Mouse (Mus musculus) thymus, postnatal 36 days (tissue): Measurements from ENCODE around the gene Dna2.
"Not testable (repeated sequence)": the region's sequence is repeated elsewhere in the genome, so short reads cannot be mapped to it uniquely, and the experiment has no call there.

Experiments
- DNase-seq, 2 experiments: peaks; one replicate each; pipeline ENCODE4 v3.0.0; 2022; ENCODE audit warnings: mixed read lengths in 2 of 2

The Dna2 gene

GRCm38 (mm10) chr10:62946738-62947471 is at the start of gene Dna2:
Dna2 (plus strand) TSS chr10:62947026.
- peak; percentile 71 to 81 for DNase-seq

- DNase-seq, result no peak
Observed at GRCm38 (mm10) chr10:62897437-62897836, 49.4 kb upstream of the Dna2 start.

DNA sequence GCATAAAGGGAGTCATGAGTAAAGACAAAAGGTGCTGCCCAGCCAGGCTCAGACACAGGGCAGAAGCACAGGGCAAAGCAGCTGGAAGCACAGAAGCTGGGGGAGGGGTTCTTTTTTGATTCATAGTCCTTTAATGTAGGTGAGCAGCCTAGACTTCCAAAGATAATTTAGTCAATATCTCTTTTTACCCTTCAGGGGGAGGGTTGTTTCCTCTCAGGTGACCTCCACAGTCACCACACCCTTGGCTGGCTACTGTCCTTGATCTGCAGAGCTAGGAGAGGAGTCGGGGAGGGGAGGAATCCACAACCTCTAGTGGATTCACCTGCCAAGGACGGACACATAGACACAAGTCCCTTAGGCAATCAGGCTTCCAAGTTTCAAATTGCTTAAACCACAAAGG is 48.8 kb upstream of the Dna2 start:
- no peak for DNase-seq

DNA sequence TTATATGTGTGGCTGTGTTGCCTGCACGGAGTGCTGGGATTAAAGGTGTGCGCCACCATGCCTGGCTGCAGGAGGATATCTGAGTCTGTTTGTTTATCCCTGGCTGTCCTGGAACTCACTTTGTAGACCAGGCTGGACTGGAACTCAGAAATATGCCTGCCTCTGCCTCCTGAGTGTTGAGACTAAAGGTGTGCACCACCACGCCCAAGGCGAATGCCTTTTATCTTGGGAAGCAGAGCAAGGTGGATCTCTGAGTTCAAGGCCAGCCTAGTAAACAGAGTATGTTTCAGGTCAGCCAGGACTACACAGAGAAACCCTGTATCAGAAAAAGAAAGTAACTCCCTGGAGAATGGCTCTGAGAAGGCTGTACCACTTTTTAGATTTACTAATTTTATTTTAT is 46.7 kb upstream of the Dna2 start:
- no peak for DNase-seq

DNA sequence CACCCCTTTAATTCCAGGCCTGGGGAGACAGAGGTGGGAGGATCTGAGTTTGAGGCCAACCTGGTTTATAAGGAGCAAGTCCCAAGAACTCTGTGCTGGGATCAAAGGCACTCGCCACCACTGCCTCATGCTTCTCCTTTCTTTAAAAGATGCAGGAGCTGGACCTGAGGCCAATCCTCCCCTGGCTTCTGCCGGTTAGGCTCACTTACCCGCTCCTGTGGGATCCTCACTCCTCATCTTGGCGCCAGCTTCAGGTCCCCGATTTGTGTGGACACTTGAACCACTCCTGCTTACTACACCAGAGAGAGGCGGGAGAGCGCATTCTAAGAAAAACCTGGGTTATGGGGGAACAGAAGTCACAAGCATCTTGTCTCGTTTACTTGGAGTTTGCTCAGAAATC is 45.0 kb upstream of the Dna2 start:
- no peak for DNase-seq

GRCm38 (mm10) chr10:62902829-62903228 is 44.0 kb upstream of the Dna2 start:
- DNase-seq, result no peak

- DNase-seq, result no peak
Observed at GRCm38 (mm10) chr10:62906336-62906735, 40.5 kb upstream of the Dna2 start.

DNA sequence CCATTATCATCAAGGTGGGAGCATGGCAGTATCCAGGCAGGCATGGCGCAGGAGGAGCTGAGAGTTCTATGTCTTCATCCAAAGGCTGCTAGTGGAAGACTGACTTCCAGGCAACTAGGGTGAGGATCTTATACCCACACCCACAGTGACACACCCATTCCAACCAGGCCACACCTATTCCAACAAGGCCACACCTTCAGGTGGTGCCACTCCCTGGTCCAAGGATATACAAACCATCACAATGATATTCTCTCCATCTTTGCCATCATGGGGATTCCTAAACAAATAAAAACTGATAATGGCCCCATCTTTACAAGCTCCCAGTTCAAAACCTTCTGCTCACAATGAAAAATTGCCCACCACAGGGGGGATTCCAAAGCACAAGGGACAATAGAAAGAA is 37.9 kb upstream of the Dna2 start, which contains the start of gene Tet1:
Gene Tet1, minus strand, starts transcription at position 101 of the 400 bp plus-strand sequence.
- not testable (repeated sequence) for DNase-seq

DNA sequence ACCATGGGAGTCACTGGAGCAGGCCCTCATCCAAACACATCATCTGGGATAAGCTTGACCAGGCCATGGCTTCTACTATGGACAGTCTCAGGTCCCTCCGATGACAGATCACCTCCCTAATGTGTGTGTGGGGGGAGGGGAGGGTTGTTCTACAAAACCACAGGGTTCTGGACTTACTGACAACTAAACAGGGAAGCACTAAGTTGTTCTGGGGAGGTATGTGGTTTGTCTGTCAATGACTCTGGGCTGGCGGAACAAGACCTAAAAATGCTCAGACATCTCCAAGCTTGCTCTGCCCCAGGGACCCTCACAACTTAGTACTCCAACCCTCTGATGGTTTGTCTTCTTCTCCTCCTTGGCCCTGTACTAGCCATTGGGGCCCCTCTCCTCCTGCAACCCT is 35.7 kb upstream of the Dna2 start:
- DNase-seq, result no peak

GRCm38 (mm10) chr10:62918985-62919384 is 27.8 kb upstream of the Dna2 start:
- no peak for DNase-seq

- DNase-seq, result peak; percentile 88 to 92
Observed at GRCm38 (mm10) chr10:62919925-62920765, 26.7 kb upstream of the Dna2 start, which contains the start of gene Slc25a16. Slc25a16 (plus strand) TSS chr10:62920633.

DNA sequence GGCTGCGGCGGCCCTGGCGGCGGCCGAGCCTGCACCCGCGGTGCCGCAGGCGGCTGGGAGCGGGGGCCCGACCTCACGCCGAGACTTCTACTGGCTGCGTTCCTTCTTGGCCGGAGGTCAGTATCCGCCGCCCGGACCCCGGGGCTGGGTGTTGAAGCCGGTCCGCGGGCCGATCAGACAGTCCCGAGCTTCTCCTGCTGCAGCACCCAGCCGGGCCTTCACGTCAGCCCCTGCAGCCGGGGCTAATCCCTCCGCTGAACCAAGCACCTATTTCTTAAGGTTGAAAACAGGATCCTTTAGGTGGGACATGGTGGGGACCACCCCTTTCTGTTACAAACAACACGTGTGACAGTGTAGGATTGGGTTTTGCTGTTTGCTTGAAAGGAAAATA is 26.1 kb upstream of the Dna2 start:
- DNase-seq, result no peak

DNA sequence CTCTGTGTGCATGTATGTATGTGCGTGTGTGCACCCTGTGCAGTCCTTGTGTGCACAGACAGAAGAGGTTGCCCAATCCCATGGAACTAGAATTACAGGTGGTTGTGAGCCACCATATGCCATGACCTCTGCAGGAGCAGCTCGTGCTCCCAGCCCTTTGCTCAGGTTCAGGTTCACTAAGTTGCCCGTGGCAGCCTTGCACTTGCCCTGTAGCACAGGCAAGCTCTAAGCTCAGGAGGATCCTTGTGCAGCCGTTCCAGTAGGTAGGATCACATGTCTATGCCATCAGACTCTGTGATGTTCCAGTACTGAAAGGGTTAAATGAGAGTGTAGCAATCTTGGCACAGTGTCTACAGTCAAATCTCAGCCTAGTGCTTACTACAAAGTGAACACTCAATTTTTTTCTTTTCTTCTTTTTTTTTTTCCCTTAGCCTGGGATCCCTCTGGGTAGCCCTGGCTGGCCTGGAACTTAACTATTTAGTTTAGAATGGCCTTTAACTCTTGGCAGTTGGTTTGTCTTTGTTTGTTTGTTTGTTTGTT is 22.7 kb upstream of the Dna2 start:
- no peak for DNase-seq

- DNase-seq, result no peak
Observed at GRCm38 (mm10) chr10:62932381-62932780, 14.4 kb upstream of the Dna2 start.

DNA sequence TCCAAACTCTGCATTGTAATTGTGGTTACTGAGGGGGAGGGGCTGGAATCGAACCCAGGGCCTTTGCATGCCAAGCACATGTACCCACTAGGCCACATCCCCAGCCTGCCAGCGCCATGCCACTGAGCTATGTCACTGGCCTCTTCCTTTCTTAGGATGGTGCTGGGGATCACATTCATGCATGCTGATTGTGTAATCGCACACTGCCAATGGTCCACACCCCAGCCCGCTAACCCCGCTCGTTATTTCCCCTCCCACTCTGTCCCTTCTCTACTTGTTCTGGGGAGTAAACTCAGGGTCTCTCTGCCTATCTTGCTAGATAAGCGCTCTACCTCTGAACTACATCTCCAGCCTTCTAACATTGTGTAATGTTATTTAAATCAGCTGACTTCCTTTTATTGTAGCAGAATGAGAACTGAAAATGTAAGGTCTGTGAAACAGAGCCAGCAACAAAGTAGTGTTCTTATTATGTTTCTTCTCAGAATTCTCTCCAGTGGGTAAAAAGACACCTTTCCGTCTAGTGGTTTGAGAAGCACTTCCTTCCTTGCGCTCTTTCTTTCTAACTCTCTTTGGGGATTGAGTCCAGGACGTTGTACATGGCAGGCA is 1.7 kb upstream of the Dna2 start:
- no peak for DNase-seq

DNA sequence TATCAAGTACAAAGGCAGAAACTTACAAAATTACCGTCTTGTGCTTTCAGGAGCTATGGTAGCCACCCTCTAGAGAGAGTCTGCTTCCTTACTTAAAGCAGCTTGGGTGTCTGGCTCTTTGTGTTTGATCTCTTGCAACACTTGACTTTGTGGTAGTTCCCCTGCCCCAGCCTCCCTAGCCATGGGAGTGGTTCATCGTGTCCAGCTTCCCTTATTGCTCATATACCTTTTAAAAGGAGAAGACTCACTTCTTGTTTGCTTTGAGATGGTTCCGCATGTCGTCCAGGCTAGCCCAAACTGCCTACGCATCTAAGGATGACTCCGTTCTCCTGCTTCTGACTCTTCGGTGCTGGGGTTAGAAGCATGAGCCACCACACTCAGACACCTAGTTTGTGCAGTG is 1.7 kb downstream of the Dna2 start:
- DNase-seq, result no peak

DNA sequence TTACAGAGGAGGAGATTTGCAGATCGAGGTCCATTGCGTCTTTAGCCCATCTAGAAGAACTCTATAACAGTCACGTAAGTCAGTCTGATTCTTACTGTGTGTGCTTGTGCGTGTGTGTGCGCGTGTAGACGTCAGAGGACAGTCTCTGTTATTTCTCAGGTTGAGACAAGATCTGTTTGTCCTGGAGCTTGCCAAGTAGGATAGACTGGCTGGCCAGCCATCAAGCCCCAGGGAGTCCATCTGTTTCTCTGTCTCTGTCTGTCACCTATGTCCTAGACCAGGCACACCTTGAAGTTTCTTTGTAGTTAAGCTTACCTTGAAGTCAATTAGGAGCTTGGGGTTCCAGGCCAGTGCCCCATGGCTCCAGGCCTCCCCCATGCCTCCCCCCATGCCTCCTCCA is 17.1 kb downstream of the Dna2 start:
- DNase-seq, result no peak

GRCm38 (mm10) chr10:62965796-62966195 is 19.0 kb downstream of the Dna2 start:
- DNase-seq, result no peak

DNA sequence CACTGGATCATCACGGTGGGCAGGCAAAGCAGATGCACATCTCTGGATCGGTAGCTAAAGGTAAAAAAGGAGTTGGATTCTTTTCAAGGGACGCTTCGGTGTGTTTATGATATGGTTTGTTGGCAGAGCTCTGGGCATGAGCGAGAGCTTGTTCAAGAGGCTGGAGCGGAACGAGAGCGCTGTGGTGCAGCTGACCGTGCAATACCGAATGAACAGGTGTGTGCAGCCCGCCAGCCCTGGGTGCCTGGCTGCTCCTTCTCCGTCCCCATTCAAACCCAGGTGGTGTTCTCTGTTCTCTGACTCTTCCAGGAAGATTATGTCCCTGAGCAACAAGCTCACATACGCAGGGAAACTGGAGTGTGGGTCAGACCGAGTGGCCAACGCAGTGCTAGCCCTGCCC is 19.5 kb downstream of the Dna2 start:
- no peak for DNase-seq

GRCm38 (mm10) chr10:62971821-62972220 is 25.0 kb downstream of the Dna2 start:
- DNase-seq, result no peak

DNA sequence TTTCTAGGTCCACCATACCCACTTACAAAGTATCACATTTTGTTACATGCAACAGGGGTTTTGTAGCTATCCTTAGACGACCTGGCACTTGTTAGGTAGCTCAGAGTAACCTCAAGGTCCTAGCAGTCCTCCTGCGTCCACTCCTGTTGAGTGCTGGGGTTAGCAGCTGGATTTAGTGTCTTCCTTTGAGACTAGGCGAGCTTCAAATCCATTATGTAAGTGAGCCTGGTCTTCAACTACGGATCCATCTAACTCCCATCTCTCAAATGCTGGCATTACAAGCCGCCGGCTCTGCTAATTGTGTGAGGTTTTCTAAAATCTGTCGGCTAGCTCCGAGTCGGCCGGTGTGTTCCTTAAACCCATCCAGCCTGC is 32.8 kb downstream of the Dna2 start:
- no peak for DNase-seq

GRCm38 (mm10) chr10:62980039-62980954 is 33.5 kb downstream of the Dna2 start, which contains the start of gene Rufy2:
Rufy2 (plus strand) TSS chr10:62980223.
- peak; percentile 80 to 84 for DNase-seq
